Mouse (Mus musculus): ENCODE data around the gene Clec4d. TPM values are rescaled to one million over a fixed set of nuclear protein-coding genes. Genes with fewer than 3 reads are reported as not detected.
"Not testable (repeated sequence)": the region's sequence is repeated elsewhere in the genome, so short reads cannot be mapped to it uniquely, and the experiment has no call there.

The Clec4d gene
- total and polyA plus RNA-seq, 2 experiments from 2014 or later: 0.19 to 0.46 TPM

- no peak within 1 kb of the TSS for H3K4me3 ChIP-seq (ENCODE audit: low read depth, low read length)
- 0 out of 2 replicates have a peak, but pooled peaks cover 3% of the 10 kb centered on the region for H3K9me3 ChIP-seq (replicated peaks; ENCODE audit: control insufficient read depth, low read length)
- DNase-seq (ENCODE audit: low spot score) (no peak), ATAC-seq (ENCODE audit: insufficient read depth, low read depth) (no peak)
- no peaks in the 10 kb centered on the region for H3K4me1 ChIP-seq (ENCODE audit: control insufficient read depth, insufficient read depth)
- no peaks in the 10 kb centered on the region for H3K27me3 ChIP-seq (ENCODE audit: control insufficient read depth, insufficient read depth, low read length)
- no peaks in the 10 kb centered on the region for H3K36me3 ChIP-seq (replicated peaks; ENCODE audit: control insufficient read depth, insufficient read depth, low read length)
- no peak within 1 kb of the TSS for H3K9ac ChIP-seq (replicated peaks; ENCODE audit: low read depth, low read length)
- no peak within 1 kb of the TSS for H3K27ac ChIP-seq (ENCODE audit: low read depth)
- WGBS: 65% methylated on average over 4 of the region's 4 CpGs
- no peak within 1 kb of the TSS for H3K4me2 ChIP-seq (ENCODE audit: low read depth, low read length)
- TF ChIP-seq CTCF (IDR thresholded peaks at IDR 0.05; ENCODE audit: low read depth) (no peak), EP300 (IDR thresholded peaks at IDR 0.05; ENCODE audit: low read depth) (no peak)
Measured at GRCm38 (mm10) chr6:123289753-123290152, 27.8 kb downstream of the Clec4d start, which contains the start of gene Clec4e. TSS of gene Clec4e (minus strand) at chr6:123289870.

GRCm38 (mm10) chr6:123292751-123293400 lies 31.0 kb downstream of the Clec4d start:
- no peak overlapping the region for H3K27ac ChIP-seq (ENCODE audit: low read depth)
- TF ChIP-seq EP300 (IDR thresholded peaks at IDR 0.05; ENCODE audit: low read depth) (no peak), CTCF (IDR thresholded peaks at IDR 0.05; ENCODE audit: low read depth) (no peak)
- H3K4me2 ChIP-seq (ENCODE audit: low read depth, low read length): no peak overlapping the region
- H3K9ac ChIP-seq (replicated peaks; ENCODE audit: low read depth, low read length): no peak overlapping the region
- no peak overlapping the region for H3K4me3 ChIP-seq (ENCODE audit: low read depth, low read length)
- no peaks in the 10 kb centered on the region for H3K27me3 ChIP-seq (ENCODE audit: control insufficient read depth, insufficient read depth, low read length)
- ATAC-seq (ENCODE audit: insufficient read depth, low read depth): no peak
- H3K4me1 ChIP-seq (ENCODE audit: control insufficient read depth, insufficient read depth): no peaks in the 10 kb centered on the region
- DNase-seq (ENCODE audit: low spot score): no peak
- H3K36me3 ChIP-seq (replicated peaks; ENCODE audit: control insufficient read depth, insufficient read depth, low read length): no peaks in the 10 kb centered on the region
- H3K9me3 ChIP-seq (replicated peaks; ENCODE audit: control insufficient read depth, low read length): no peaks in the 10 kb centered on the region
- 81% methylated on average over 1 of the region's 1 CpGs for WGBS

- ATAC-seq (ENCODE audit: insufficient read depth, low read depth); H3K4me3 ChIP-seq (ENCODE audit: low read depth, low read length); H3K9me3 ChIP-seq (replicated peaks; ENCODE audit: control insufficient read depth, low read length); H3K9ac ChIP-seq (replicated peaks; ENCODE audit: low read depth, low read length); H3K4me2 ChIP-seq (ENCODE audit: low read depth, low read length); H3K36me3 ChIP-seq (replicated peaks; ENCODE audit: control insufficient read depth, insufficient read depth, low read length); H3K27me3 ChIP-seq (ENCODE audit: control insufficient read depth, insufficient read depth, low read length); H3K4me1 ChIP-seq (ENCODE audit: control insufficient read depth, insufficient read depth); H3K27ac ChIP-seq (ENCODE audit: low read depth); DNase-seq (ENCODE audit: low spot score): not testable (repeated sequence)
- WGBS: 77% methylated on average over 11 of the region's 11 CpGs
Measured at GRCm38 (mm10) chr6:123293509-123293908, 31.6 kb downstream of the Clec4d start.

- no peak for TF ChIP-seq CTCF (IDR thresholded peaks at IDR 0.05; ENCODE audit: low read depth)
- no peak for TF ChIP-seq EP300 (IDR thresholded peaks at IDR 0.05; ENCODE audit: low read depth)
- DNase-seq (ENCODE audit: low spot score) (no peak), ATAC-seq (ENCODE audit: insufficient read depth, low read depth) (no peak)
- H3K9ac ChIP-seq (replicated peaks; ENCODE audit: low read depth, low read length): no peak overlapping the region
- H3K36me3 ChIP-seq (replicated peaks; ENCODE audit: control insufficient read depth, insufficient read depth, low read length): no peaks in the 10 kb centered on the region
- 35% methylated on average over 1 of the region's 1 CpGs for WGBS
- H3K4me3 ChIP-seq (ENCODE audit: low read depth, low read length): no peak overlapping the region
- H3K9me3 ChIP-seq (replicated peaks; ENCODE audit: control insufficient read depth, low read length): no peaks in the 10 kb centered on the region
- no peaks in the 10 kb centered on the region for H3K27me3 ChIP-seq (ENCODE audit: control insufficient read depth, insufficient read depth, low read length)
- H3K4me2 ChIP-seq (ENCODE audit: low read depth, low read length): no peak overlapping the region
- H3K27ac ChIP-seq (ENCODE audit: low read depth): no peak overlapping the region
- H3K4me1 ChIP-seq (ENCODE audit: control insufficient read depth, insufficient read depth): no peaks in the 10 kb centered on the region
Measured at GRCm38 (mm10) chr6:123296687-123297086, 34.8 kb downstream of the Clec4d start.

GRCm38 (mm10) chr6:123306315-123306714 lies 44.4 kb downstream of the Clec4d start:
- H3K36me3 ChIP-seq (replicated peaks; ENCODE audit: control insufficient read depth, insufficient read depth, low read length); H3K4me3 ChIP-seq (ENCODE audit: low read depth, low read length); H3K27me3 ChIP-seq (ENCODE audit: control insufficient read depth, insufficient read depth, low read length); H3K4me2 ChIP-seq (ENCODE audit: low read depth, low read length); ATAC-seq (ENCODE audit: insufficient read depth, low read depth); H3K4me1 ChIP-seq (ENCODE audit: control insufficient read depth, insufficient read depth); DNase-seq (ENCODE audit: low spot score); H3K27ac ChIP-seq (ENCODE audit: low read depth); H3K9me3 ChIP-seq (replicated peaks; ENCODE audit: control insufficient read depth, low read length); H3K9ac ChIP-seq (replicated peaks; ENCODE audit: low read depth, low read length): not testable (repeated sequence)
- 51% methylated on average over 7 of the region's 7 CpGs for WGBS

DNA sequence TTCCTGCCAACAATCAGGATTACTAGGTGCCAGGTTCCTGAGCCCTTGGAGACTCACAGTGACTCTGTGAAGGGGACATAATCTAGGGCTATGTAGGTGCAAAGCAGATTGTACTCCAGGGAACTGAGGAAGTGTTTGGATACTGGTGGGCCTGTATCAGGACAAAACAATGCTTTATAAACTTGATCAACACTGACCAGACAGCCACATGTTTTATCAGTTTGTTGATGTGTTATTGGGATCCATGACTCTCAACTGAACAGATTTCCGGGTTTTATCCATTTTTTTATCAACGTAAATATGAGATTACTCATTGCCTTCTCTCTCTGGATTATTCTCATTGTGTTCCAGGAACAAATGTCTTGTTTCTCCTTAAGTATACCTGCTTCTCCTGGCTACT lies 46.1 kb downstream of the Clec4d start, which contains the start of gene Vmn2r19:
Gene Vmn2r19 (plus strand): TSS at position 301 of the 400 bp plus-strand sequence.
- no peak within 1 kb of the TSS for H3K4me3 ChIP-seq (ENCODE audit: low read depth, low read length)
- WGBS: 59% methylated on average over 2 of the region's 2 CpGs
- no peaks in the 10 kb centered on the region for H3K9me3 ChIP-seq (replicated peaks; ENCODE audit: control insufficient read depth, low read length)
- no peak for DNase-seq (ENCODE audit: low spot score)
- TF ChIP-seq CTCF (IDR thresholded peaks at IDR 0.05; ENCODE audit: low read depth): no peak
- no peak for TF ChIP-seq EP300 (IDR thresholded peaks at IDR 0.05; ENCODE audit: low read depth)
- no peaks in the 10 kb centered on the region for H3K36me3 ChIP-seq (replicated peaks; ENCODE audit: control insufficient read depth, insufficient read depth, low read length)
- no peaks in the 10 kb centered on the region for H3K27me3 ChIP-seq (ENCODE audit: control insufficient read depth, insufficient read depth, low read length)
- H3K4me1 ChIP-seq (ENCODE audit: control insufficient read depth, insufficient read depth): no peaks in the 10 kb centered on the region
- H3K27ac ChIP-seq (ENCODE audit: low read depth): no peak within 1 kb of the TSS
- no peak within 1 kb of the TSS for H3K4me2 ChIP-seq (ENCODE audit: low read depth, low read length)
- no peak within 1 kb of the TSS for H3K9ac ChIP-seq (replicated peaks; ENCODE audit: low read depth, low read length)
- no peak for ATAC-seq (ENCODE audit: insufficient read depth, low read depth)

Other genes starting within 250 kb of the Clec4d start
- not detected in 2 replicates for gene Clec4b1, start 212.1 kb upstream of the Clec4d start, total RNA-seq (2014; rRNA removed; ENCODE audit: low replicate concordance)
- gene Clec4b1, start 212.1 kb upstream of the Clec4d start, polyA plus RNA-seq (2015; fragmentation: Nextera tagmentation; extraction: Ambion mirVana): not detected in 2 replicates
- 0.35 and 0.38 TPM in 2 replicates for gene Clec4a2, start 155.7 kb upstream of the Clec4d start, total RNA-seq (2014; rRNA removed; ENCODE audit: low replicate concordance)
- 2.6 and 2.7 TPM in 2 replicates for gene Clec4a2, start 155.7 kb upstream of the Clec4d start, polyA plus RNA-seq (2015; fragmentation: Nextera tagmentation; extraction: Ambion mirVana)
- gene Clec4b2, start 89.2 kb upstream of the Clec4d start, total RNA-seq (2014; rRNA removed; ENCODE audit: low replicate concordance): not detected in 2 replicates
- not detected in 2 replicates for gene Clec4b2, start 89.2 kb upstream of the Clec4d start, polyA plus RNA-seq (2015; fragmentation: Nextera tagmentation; extraction: Ambion mirVana)
- 4.8 TPM in 1 of 2 replicates, not detected in the other for gene Clec4n, start 32.3 kb upstream of the Clec4d start, total RNA-seq (2014; rRNA removed; ENCODE audit: low replicate concordance)
- 3.4 and 3.5 TPM in 2 replicates for gene Clec4n, start 32.3 kb upstream of the Clec4d start, polyA plus RNA-seq (2015; fragmentation: Nextera tagmentation; extraction: Ambion mirVana)
- 0.08 and 0.15 TPM in 2 replicates for gene Clec4e, start 27.8 kb downstream of the Clec4d start, total RNA-seq (2014; rRNA removed; ENCODE audit: low replicate concordance)
- 0.04 and 0.29 TPM in 2 replicates for gene Clec4e, start 27.8 kb downstream of the Clec4d start, polyA plus RNA-seq (2015; fragmentation: Nextera tagmentation; extraction: Ambion mirVana)
- not detected in 2 replicates for gene Vmn2r19, start 46.2 kb downstream of the Clec4d start, total RNA-seq (2014; rRNA removed; ENCODE audit: low replicate concordance)
- gene Vmn2r19, start 46.2 kb downstream of the Clec4d start, polyA plus RNA-seq (2015; fragmentation: Nextera tagmentation; extraction: Ambion mirVana): not detected in 2 replicates
- gene Vmn2r20, start 156.0 kb downstream of the Clec4d start, total RNA-seq (2014; rRNA removed; ENCODE audit: low replicate concordance): not detected in 2 replicates
- gene Vmn2r20, start 156.0 kb downstream of the Clec4d start, polyA plus RNA-seq (2015; fragmentation: Nextera tagmentation; extraction: Ambion mirVana): not detected in 2 replicates